Mouse (Mus musculus) retina, adult 2 months (tissue): Measurements from ENCODE around the gene Trim71.
A peak's percentile ranks its signal among the peaks of the same experiment; 100 is the strongest.

ENCODE experiments used
- DNase-seq: peaks from one replicate; pipeline ENCODE4 v3.0.0-alpha.2; 2012; ENCODE audit warnings: low read depth, low spot score

Trim71 gene

DNA sequence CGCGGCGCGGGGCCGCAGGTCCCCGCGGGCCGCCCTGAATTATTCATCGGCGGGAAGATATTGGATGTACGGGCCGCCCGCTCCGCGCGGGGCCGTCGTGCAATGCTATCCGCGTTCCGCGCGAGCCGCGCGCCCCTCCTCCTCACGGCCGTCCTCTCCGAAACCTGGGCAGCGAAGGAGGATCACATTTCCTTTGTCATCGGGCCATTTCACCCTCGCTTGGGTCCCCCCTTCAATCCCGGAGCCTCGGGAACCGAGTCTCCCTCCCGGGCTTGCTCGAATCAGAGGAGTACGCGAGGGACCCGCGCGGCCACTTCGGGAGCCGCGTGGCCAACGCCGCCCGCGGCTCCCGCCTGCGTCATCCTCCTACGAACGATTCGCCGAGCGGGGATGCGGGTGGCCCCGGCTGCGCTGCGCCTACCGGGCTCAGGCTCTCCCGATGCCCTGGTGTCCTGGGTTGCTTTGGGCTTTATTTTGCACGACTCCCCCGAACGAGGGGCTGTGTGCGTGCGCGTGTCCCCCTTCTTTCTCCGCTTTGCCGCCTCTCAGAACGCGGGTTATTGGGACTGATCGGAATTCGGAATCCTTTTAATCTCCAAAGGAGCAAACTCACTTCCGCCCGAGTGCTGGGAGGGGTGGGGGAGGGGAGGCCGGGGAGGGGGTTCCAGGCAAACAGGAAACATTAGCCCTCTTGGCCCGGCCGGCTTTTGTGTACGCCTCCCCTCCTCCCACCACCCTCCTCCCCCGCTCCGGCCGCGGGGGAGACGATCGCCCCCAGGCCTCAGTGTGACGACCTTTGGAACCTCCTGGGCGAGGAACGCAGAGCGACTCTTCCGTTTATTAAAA lies at the start of gene Trim71:
Gene Trim71 (minus strand): TSS at position 609 of the 846 bp plus-strand sequence.
- no peak for DNase-seq

DNA sequence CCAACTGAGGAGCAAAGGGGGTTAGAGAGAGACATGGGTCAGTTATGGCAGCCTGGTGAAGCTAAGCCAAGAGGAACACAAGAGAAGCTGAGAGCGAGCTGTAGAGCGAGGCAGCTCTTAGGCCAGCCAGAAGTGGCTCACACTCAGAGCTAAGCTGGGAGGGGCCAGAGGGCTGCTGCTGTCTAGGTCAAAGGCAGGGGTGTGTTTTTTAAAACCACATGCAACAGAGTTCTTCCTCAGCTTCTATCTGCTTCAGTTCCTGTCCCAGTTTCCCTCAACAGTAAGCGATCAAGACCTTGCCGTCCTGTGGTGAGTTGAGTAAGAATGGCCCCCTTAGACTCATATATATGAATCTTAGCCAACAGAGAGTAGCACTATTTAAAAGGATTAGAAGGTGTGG lies 48.9 kb upstream of the Trim71 start:
- DNase-seq, result no peak

DNA sequence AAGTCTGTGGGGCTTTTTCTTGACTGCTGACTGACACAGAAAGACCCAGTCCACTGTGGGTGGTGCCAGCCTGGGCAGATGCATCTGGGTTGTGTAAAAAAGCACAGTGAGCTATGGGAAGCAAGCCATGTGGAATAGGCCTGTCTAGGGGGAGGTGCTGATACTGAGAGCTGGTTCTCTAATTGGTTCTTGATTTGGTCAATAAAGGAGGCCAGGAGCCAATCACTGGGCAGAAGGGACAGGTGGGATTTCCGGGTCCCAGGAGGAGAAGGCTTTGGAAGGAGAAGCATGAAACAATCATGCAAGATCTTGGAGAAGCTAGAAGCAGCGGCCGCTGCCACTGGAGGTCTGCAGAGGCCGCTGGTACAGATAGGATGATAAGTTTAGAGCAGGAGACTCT lies 48.4 kb upstream of the Trim71 start:
- DNase-seq, result no peak

DNA sequence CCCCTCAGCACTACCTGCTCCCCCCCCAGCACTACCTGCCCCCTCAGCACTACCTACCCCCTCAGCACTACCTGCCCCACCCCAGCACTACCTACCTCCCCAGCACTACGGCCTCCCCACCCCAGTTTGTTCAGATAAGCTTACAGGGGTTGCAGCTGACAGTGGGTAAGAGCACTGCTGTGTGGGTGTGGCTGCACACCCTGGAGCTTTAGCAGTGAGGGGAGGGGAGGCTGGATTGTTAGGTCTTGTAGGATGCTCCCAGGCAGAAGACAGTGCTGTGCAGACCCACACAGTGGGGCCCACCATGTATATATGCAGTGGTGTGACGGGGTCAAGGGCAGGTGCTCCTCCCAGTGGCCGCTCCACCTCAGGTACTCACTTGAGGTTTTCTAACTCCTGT lies 46.1 kb upstream of the Trim71 start:
- DNase-seq, result no peak

DNA sequence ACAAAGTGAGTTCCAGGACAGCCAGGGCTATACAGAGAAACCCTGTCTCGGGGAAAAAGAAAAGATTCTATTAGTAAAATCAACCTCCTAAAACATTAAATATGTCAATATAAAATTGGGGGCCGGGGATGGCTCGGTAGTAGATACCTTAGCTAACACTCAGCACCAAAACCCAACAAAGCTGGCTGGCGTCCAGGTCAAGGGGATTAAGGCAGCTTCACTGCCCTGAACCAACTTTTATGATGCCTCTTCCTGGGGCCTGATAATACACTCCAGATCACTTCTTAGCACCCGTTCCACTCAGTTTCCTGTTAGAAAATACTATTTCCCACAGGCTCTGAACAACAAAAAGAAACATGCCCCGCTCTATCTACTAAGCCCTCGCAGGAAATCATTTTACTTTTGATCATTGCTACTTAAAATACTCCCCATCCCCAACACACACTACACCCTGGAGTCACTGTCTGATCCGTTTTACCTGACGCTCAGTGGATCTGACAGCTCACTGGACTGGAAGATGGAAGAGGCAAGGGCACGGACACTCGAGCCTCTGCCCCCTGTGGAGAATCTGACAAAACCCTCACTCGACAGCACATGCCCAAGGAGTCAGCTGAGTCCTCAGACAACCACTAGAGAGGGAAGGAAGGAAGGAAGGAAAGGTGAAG lies 39.8 kb upstream of the Trim71 start:
- DNase-seq, result peak; percentile 60

DNA sequence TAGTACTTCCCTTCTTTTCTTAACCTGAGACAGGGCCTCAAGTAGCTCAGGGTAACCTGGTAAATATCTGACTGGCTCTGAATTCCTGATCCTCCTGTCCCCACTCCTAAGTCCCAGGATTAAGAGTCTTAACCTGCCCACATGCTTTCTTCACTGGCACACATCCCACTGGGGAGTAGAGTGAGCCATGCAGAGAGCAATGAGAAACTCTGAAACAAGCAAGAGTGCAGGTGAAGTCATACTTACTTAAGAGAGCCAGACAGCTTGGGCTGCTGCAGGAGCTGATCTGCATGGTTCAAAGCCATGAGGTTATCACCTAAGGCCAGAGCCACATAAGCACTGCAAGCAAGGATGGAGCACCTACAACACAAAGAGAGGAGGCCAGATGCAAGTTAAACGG lies 36.9 kb upstream of the Trim71 start:
- DNase-seq, result no peak

DNA sequence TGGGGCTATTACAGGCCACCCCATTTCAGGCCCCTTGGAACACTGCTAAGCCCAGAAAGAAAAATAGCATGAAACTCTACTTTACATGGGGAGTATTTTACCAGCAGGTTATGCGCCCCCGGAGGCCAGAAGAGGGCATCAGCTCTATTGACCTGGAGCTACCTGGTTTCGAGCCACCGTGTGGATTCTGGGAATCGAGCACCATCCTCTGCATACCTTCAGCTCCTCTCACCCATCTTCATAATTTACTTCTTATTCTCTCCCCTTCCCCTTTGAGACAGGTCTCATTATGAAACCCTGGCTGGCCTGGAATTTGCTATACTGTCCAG lies 20.8 kb upstream of the Trim71 start:
- no peak for DNase-seq

DNA sequence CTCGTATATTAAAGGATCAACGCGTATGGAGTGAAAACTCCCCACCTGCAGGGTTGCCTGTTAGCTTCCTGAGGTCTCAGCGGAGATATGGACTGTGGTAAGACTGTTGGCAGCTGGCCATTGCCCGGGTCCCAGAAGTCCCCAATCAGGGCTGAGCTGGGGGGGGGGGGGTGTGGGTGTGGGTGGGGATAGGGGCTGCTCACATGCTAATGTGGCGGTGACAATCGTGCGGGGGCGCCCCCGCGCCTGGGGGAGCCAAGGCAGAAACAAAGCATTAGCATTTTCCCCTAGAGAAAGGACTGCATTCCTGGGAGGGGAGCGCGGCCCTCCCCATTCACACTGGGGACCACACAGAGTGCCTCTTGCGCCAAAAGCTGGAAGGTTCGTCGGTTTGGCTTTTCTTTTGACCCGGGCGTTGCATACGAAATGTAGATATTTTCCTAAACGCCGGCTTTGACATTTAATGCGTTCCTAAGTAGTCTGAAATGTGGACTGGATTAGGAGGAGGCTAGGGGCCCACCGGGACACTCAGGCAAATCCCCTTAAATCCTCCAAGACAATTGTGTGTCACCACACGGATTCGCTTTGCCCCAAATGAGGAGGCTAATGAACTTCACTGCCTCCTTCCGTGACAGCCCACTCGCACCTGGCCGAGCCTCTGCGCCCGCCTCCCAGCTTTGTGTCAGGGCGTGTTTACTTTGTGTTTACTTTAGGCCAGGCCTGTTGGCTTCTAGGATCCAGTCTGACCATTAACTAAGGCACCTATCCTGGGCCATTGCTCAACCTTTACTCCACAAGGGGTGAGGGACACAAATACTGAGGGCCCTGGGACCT lies 20.2 kb upstream of the Trim71 start:
- DNase-seq, result no peak

DNA sequence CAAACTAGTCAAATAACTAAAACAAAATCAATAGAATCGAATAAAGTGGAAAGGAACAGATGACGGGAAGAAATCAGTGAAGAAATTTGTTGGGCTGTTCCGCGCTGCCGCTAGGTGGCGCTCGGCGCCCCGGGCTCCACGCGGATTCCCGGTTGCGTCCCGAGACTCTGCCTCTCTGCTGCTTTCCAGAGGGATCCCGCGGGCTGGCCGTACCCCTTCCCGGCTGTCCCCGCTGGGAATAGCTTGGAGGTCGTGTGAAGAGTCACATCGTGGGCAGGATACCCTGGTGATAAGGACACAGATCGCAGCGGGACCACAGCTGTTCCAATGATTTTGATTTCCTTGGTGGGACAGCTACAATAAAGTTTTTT lies 19.6 kb upstream of the Trim71 start:
- no peak for DNase-seq

DNA sequence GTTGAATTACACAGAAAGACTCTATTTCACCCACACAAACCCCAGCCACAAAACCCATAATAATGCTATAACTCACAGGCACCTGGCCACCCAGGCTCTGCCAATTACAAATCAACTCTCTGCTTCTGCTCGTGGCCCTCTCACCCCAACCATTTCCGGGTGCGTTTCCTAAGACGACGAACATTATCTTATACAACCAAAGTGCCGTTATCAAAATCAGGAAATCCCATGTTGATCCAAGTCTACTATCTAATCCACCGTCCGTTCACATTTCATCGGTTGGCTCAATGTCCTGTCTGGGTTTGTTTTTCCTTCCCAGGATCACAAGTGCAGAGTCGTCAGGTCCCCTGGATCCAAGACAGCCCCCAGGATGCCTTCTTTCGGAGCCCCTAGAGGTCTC lies 14.5 kb upstream of the Trim71 start:
- DNase-seq, result no peak

DNA sequence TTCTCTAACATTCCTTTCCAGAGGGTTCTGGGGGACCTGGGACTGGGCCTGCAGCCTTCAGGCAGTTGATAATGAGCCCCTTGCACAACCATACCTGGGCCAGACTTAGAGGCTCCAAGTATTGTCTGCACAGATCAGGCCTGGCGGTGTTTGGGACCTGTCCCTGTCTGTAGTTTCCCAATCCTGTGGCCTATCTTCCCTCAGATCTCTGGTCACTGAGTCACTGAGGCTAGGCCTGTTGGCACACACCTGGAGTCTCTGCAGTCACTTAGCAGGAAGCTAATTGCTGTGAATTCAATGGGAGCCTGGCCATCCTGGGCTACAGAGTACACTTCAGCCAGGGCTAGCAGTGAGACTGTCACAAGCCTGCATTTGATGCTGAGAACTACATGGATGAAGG lies 11.8 kb upstream of the Trim71 start:
- DNase-seq, result no peak

DNA sequence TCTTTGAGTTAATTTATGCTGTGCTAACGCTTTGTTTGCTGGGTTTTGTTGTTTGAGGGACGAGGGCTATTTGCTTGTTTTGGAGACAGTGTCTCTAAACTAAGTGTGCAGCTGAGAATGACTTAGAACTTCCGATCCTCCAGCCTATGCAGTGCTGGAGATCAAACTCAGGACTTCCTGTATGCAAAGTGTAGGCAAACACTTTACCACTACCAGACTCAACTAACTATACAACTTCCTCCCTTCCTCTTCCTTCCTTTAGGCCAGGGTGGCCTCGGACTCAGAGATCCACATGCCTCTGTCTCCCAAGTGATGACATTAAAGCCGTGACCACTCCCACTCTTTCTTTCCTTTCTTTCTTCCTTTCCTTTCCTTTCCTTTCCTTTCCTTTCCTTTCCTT lies 9.4 kb upstream of the Trim71 start:
- no peak for DNase-seq

DNA sequence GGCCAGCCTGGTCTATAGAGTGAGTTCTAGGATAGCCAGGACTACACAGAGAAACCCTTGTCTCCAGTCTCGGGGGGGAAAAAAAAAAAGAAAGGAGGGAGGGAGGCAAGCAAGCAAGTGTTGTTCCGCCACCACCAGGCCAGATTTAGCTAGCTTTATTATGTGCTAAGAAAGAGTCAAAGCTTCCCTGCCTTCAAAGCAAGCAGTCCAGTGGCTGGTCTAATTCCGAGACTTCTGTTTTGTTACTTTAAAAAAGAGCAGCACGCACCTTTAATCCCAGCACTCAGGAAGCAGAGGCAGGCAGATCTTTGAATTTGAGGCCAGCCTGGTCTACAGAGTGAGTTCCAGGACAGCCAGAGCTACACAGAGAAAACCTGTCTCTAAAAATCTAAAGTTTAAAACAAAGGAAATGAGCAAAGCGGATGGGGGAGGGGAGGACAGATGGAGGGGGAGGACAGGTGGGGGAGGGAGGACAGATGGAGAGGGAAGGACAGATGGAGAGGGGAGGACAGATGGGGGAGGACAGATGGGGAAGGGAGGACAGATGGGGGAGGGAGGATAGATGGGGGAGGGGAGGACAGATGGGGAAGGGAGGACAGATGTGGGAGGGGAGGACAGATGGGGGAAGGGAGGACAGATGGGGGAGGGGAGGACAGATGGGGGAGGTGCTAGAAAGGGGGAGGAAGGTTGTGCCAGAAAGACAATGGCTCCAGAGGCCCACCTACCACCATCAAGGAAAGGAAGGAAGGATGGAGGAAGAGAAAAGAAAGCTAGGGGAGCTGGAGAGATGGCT lies 4.7 kb upstream of the Trim71 start:
- DNase-seq, result no peak

DNA sequence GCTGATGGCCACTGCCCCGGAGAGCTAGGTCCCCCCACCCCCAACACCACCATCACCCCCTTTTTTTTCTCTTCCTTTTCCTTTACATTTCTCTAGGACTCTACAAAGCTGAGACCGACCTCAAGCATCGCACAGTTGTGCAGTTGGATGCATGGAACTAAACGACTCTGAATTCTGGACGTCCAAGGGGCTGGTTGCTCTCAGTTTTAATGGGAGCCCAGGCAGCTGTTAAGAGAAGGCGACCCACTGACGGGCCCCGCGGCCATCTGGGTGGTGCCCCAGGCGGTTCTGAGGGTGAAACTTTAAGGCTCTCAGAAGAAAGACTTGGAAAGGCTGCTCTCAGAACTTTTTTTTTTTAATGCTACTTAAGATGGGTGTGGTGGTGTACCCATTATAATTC lies 498 bp upstream of the Trim71 start:
- no peak for DNase-seq

DNA sequence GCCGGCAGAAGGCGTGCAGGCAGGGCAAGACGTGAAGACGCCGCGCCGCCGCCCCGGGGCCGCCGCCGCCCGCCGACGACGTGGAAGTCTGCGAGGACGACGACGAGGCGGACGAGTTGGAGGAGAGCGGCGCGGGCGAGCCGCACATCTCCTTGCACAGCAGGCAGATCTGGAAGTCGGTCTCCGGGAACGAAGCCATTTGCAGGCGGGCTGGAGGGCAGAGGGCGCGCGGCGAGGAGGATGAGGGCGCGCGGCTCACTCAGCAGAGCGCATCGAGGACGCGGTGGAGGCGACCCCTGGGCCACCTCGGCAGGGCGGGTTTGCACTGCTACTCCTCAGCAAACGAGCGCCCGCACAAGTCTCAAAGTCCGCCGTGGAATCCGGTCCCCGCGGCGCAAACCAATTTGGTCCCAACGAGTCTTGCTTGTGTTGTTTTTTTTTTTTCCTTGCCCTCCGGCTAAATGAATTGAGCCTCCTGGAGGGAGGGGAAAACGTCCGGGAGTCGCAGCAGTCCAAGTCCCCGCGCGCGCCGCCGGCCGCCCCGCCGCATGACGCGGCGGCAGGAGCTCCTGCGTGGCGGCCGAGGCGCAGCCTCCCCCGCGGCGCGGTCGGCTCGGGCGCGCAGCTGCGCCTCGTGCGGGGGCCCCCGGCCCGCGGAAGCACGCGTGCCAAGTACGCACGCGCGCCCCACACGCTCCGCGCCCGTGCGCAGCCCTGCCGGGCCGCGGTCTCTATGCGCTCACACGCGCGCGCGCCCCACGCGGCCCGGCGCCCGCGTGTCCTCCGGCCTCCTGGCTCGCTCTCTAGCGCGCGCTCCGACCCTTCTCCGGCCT lies 1.0 kb downstream of the Trim71 start:
- DNase-seq, result no peak

DNA sequence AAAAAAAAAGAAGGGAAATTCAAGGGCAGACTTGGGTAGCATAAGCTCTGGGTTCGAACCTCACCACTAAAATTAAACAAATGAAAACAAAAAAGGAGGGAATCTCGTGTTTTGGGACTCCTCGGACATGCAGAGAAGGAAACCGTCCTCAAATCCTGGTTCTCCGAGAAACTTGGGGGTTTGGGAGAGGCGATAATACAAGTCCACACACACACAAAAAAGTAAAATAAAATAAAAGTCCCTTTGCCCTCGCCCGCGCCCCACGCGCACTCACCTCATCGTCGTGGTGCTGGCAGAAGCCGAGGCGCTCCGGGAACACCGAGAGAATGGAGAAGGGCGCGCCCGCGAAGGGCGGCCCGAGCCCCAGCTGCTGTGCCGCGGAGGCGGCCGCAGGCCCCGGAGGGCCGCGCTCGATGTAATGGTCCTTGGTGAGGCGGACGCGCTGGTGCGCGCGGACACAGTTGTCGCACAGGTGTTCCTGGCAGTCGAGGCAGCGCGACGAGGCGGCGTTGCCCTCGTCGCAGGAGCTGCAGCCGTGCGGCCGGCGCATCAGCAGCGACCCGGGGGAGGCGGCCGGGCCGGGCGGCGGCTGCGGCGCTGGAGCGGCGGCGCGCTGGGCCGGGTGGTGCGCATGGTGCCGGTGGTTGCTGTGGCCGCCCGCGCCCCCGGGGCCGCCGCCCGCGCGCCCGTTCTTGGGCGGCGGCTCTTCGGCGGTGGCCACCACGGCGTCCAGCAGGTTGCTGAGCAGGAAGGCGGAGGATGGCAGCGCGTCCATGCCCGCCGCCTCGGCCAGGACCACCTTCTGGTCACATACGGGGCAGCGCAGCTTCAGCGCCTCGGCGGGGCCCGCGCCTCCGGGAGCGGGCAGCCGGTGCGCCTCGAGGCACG lies 1.9 kb downstream of the Trim71 start:
- no peak for DNase-seq

DNA sequence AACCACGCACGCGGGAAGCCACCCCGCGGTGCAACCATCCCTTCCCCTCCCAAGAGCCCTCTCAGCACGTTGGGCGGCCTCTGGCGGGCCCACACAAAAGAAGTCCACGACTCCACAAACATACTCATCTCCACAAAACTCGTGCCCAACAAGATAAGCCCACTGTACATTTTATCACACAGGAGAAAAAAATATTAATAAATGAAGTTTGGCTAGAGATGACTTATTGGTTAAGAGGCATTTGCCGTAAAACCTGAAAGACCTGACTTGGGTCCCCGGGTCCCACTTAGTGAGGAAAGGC lies 2.5 kb downstream of the Trim71 start:
- no peak for DNase-seq

DNA sequence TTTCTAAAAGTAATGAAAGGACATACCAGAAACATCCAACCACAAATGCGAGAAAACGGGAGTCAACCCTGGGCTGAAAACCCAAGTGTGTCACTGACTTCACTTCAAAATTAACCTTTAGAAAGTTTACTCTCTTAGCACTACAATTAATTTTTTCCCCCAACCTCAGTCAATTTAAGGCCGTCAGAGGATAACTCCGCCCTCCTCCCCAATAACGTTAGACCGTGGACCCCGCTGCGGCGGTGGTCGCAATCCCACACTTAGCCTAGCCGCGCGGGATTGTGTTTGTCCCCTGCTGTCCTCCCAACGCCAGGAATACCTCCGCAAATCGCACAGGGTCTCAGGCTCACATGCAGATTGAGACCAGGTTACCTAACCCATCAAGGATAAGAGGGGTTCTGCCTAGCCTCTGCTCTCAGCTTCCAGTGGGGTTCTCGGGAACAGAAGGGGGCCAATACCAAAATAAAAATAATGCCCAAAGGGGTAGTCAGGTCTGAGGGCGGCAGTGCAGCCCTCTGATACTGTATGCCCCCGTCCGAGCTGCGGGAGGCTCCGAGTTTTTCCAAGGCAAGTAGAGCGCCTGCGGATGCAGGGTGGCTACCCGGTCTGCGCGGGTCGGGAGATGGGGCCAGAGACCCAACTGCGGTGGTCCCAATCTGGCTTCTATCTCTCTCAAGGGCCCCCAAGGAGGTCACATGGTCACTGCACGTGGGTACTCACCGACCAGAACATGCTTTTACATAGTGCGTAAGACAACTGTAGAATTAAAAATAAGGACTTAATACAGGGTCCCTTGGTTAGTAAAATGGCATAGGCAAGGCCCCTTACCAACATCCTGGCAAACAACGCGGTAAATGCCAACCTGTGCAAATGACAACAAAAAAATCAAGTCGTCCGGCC lies 3.1 kb downstream of the Trim71 start:
- DNase-seq, result no peak

DNA sequence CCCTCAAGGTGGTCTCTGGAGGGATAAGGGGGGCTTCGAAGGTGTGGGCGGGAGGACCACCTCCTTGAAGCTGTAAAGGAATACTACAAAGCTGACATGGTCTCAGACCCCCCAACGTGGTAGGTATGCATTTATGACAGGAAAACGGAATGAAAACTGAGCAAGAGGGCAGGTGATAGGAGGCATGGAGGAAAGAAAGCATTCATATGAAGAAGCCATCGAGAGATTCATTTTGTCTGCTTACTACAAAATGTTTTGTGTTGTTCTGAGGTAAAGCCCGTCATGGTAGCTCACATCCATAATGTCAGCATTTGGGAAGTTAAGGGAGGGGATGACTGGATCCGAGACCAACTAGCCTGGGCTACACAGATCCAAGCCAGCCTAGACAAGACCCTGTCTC lies 4.0 kb downstream of the Trim71 start:
- no peak for DNase-seq
